Mouse (Mus musculus): Measurements from ENCODE around the gene Mtap. TPM values are rescaled to one million over a fixed set of nuclear protein-coding genes. Genes with fewer than 3 reads are reported as not detected.

The Mtap gene
- polyA plus RNA-seq, 1 experiment from 2014 or later = 65.9 TPM

DNA sequence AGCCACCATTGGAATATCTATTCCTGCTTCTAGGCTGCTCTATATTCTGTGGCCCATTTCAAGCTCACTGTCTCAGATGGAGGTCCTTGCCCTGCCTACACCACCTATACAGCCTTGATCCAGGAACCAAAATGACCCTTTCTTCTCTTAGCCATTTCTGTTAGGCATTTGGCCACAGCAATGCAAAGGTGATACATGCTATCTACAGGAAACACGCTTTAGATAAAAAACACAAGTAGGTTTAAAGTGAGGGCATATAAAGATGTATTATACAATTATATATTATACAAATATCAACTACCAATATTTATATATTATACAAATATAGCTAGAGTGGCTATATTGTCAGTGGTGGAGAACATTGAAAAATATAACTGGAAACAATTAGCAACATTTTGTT is 63.9 kb downstream of the Mtap start:
- Histone ChIP-seq H3K4me1 (ENCODE audit: control insufficient read depth, insufficient read depth, low read length) (no peaks in the 10 kb centered on the region), H3K27ac (replicated peaks; ENCODE audit: low read depth, low read length) (no peak overlapping the region), H3K27me3 (replicated peaks; ENCODE audit: control insufficient read depth, insufficient read depth, low read length) (no peaks in the 10 kb centered on the region), H3K4me3 (ENCODE audit: low read depth, low read length) (no peak overlapping the region), H3K36me3 (ENCODE audit: control insufficient read depth, insufficient read depth, low read length) (no peaks in the 10 kb centered on the region), H3K4me2 (ENCODE audit: low read depth, low read length) (no peak overlapping the region), H3K9me3 (ENCODE audit: control insufficient read depth, low read length) (no peaks in the 10 kb centered on the region), H3K9ac (ENCODE audit: low read depth, low read length) (no peak overlapping the region)
- DNase-seq (ENCODE audit: low spot score) (no peak), ATAC-seq (ENCODE audit: low read depth) (no peak)
- 92% methylated on average over 1 of the region's 1 CpGs for WGBS

DNA sequence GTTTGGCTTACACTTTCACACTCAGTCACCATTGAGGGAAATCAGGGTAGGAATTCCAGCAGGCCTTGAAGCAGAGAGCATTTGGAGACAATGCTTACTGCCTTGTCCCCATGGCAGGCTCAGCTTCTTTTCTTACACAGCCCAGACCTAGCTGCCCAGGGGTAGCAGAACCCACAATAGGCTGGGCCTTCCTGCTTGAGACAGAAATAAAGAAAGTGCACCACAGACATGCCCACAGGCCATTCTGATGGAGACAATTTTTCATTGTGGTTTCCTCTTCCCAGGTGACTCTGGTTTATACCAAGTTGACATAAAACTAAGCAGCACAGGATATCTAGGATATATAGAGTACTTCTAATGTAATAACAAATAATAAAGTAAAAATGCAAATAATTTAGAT is 72.4 kb downstream of the Mtap start:
- no peaks in the 10 kb centered on the region for H3K9me3 ChIP-seq (ENCODE audit: control insufficient read depth, low read length)
- H3K4me2 ChIP-seq (ENCODE audit: low read depth, low read length) = no peak overlapping the region
- DNase-seq (ENCODE audit: low spot score) (no peak), ATAC-seq (ENCODE audit: low read depth) (no peak)
- no peaks in the 10 kb centered on the region for H3K4me1 ChIP-seq (ENCODE audit: control insufficient read depth, insufficient read depth, low read length)
- no peak overlapping the region for H3K9ac ChIP-seq (ENCODE audit: low read depth, low read length)
- no peaks in the 10 kb centered on the region for H3K36me3 ChIP-seq (ENCODE audit: control insufficient read depth, insufficient read depth, low read length)
- no peak overlapping the region for H3K4me3 ChIP-seq (ENCODE audit: low read depth, low read length)
- no peak overlapping the region for H3K27ac ChIP-seq (replicated peaks; ENCODE audit: low read depth, low read length)
- H3K27me3 ChIP-seq (replicated peaks; ENCODE audit: control insufficient read depth, insufficient read depth, low read length) = no peaks in the 10 kb centered on the region

DNA sequence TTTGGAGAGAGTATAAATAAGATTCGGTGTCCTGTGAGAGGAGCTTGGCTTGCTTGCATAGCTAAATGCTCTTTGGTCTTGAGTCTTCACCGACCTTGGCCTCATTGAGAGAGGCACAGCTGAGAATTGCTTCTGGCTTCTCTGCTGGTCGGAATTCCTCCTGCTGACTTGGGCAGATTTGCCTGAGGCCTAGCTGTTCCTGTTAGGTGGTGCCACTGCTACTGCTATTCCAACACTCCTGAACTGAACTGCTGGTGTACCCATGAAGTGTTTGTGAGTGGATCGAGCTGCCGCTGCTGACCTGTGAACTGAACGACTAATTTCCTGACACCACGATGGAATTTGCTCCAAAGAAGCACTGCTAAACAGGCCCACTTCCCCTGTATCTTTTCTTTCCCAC is 73.4 kb downstream of the Mtap start:
- Histone ChIP-seq H3K27ac (replicated peaks; ENCODE audit: low read depth, low read length) (no peak overlapping the region), H3K9me3 (ENCODE audit: control insufficient read depth, low read length) (no peaks in the 10 kb centered on the region), H3K36me3 (ENCODE audit: control insufficient read depth, insufficient read depth, low read length) (no peaks in the 10 kb centered on the region), H3K4me2 (ENCODE audit: low read depth, low read length) (no peak overlapping the region), H3K4me3 (ENCODE audit: low read depth, low read length) (no peak overlapping the region), H3K9ac (ENCODE audit: low read depth, low read length) (no peak overlapping the region), H3K4me1 (ENCODE audit: control insufficient read depth, insufficient read depth, low read length) (no peaks in the 10 kb centered on the region), H3K27me3 (replicated peaks; ENCODE audit: control insufficient read depth, insufficient read depth, low read length) (no peaks in the 10 kb centered on the region)
- 68% methylated on average over 7 of the region's 7 CpGs for WGBS
- DNase-seq (ENCODE audit: low spot score) (no peak), ATAC-seq (ENCODE audit: low read depth) (no peak)

DNA sequence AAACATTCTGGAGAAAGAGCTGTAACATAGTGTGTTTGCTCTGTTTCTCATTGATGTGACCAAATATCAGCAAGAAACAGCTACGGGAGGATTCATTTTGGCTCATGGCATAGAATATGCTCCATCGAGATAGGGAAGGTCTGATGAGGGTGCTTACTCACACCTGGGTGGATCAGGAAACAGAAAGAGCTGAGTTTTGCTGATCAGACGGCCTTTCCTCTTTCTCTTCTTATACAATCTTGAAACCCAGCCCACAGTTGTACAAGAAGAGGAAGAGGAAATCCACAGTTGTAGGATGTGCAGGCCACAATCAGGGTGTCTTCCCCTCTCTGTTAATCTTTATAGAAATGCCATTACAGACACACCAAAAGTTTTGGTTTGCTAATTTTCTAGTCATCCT is 75.3 kb downstream of the Mtap start:
- 68% methylated on average over 3 of the region's 3 CpGs for WGBS

More for the DNA sequence above, 75.3 kb downstream of the Mtap start:
- DNase-seq (ENCODE audit: low spot score) (no peak), ATAC-seq (ENCODE audit: low read depth) (no peak)
- Histone ChIP-seq H3K4me2 (ENCODE audit: low read depth, low read length) (no peak overlapping the region), H3K27me3 (replicated peaks; ENCODE audit: control insufficient read depth, insufficient read depth, low read length) (no peaks in the 10 kb centered on the region), H3K4me3 (ENCODE audit: low read depth, low read length) (no peak overlapping the region), H3K9me3 (ENCODE audit: control insufficient read depth, low read length) (no peaks in the 10 kb centered on the region), H3K36me3 (ENCODE audit: control insufficient read depth, insufficient read depth, low read length) (no peaks in the 10 kb centered on the region), H3K27ac (replicated peaks; ENCODE audit: low read depth, low read length) (no peak overlapping the region), H3K9ac (ENCODE audit: low read depth, low read length) (no peak overlapping the region), H3K4me1 (ENCODE audit: control insufficient read depth, insufficient read depth, low read length) (no peaks in the 10 kb centered on the region)

Other genes with a start within 250 kb of the Mtap start
- not detected in 2 replicates for gene Cdkn2a, start 157.5 kb downstream of the Mtap start, polyA plus RNA-seq (2014; fragmentation: Nextera tagmentation; extraction: Ambion mirVana)
- gene Cdkn2b, start 173.9 kb downstream of the Mtap start, polyA plus RNA-seq (2014; fragmentation: Nextera tagmentation; extraction: Ambion mirVana) = 2.5 and 3.2 TPM in 2 replicates